Mouse (Mus musculus) midbrain, embryonic 13.5 days (tissue): ENCODE results near the gene Kif22. TPM values are rescaled to one million over a fixed set of nuclear protein-coding genes. Genes with fewer than 3 reads are reported as not detected.

Source experiments
- ATAC-seq: fragments of 200-750 bp; cut with Nextera tagmentation; 2 replicates; pipeline ENCODE4 v1.8.0; 2017; ENCODE audit warnings: mild to moderate bottlenecking, moderate TSS enrichment, moderate library complexity
- H3K27ac ChIP-seq: fragments of 300-500 bp; sonication (generic); 2 replicates; pipeline ENCODE4 v1.5.1; 2015; ENCODE audit warnings: inconsistent platforms, mild to moderate bottlenecking, moderate library complexity
- H3K27me3 ChIP-seq: fragments of 300-500 bp; sonication (generic); 2 replicates; pipeline ENCODE4 v1.6.1; 2015; ENCODE audit warnings: mild to moderate bottlenecking, inconsistent platforms
- H3K36me3 ChIP-seq: fragments of 300-500 bp; sonication (generic); 2 replicates; pipeline ENCODE4 v1.6.1; 2015; ENCODE audit warnings: mild to moderate bottlenecking, inconsistent platforms
- H3K4me1 ChIP-seq: fragments of 300-500 bp; sonication (generic); replicated peaks from 2 replicates; pipeline ENCODE4 v1.6.1; 2015; ENCODE audit warnings: inconsistent platforms
- H3K4me2 ChIP-seq: fragments of 300-500 bp; sonication (generic); replicated peaks from 2 replicates; pipeline ENCODE4 v1.6.1; 2015; ENCODE audit warnings: moderate library complexity, mild to moderate bottlenecking, inconsistent platforms
- H3K4me3 ChIP-seq: fragments of 300-500 bp; sonication (generic); replicated peaks from 2 replicates; pipeline ENCODE4 v1.5.1; 2015; ENCODE audit warnings: mild to moderate bottlenecking, inconsistent platforms
- H3K9ac ChIP-seq: fragments of 300-500 bp; sonication (generic); replicated peaks from 2 replicates; pipeline ENCODE4 v1.6.1; 2015; ENCODE audit warnings: mild to moderate bottlenecking, inconsistent platforms
- H3K9me3 ChIP-seq: fragments of 300-500 bp; sonication (generic); 2 replicates; pipeline ENCODE4 v1.6.1; 2016; ENCODE audit warnings: mild to moderate bottlenecking, inconsistent platforms
- WGBS: fragments of 180-500 bp; shearing (Covaris S2); methylation state at CpG from one replicate; pipeline ENCODE4 v1.1.7; 2015; 5-methylcytosine and 5-hydroxymethylcytosine counted together
- polyA plus RNA-seq: library from polyadenylated mRNA; unstranded; fragments of >200 nt; fragmentation: Nextera tagmentation; extraction: Ambion mirVana; gene quantifications from 2 replicates; pipeline ENCODE4 v1.2.1, GENCODE M21; 2015

The Kif22 gene
- polyA plus RNA-seq, 1 experiment from 2014 or later: 57.5 TPM

DNA sequence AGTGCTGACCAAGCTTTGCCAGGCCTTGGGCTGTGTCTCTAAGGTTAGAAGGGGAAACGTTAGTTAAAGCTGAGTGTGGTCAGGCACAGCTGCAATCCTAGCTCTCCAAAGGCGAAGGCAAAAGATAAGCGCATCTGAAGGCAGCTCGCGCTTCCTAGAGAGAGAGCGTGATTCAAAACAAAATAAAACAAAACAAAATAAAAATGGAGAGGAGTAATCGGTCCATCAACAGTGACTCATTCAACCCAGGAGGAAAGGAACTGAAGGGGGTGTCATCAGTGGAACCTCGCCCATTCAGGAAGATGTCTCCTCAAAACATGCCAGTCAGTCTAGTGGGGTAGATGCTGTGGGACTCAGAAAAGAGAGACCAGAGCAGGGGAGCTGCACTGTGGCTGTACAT lies 40.0 kb upstream of the Kif22 start:
- Histone ChIP-seq H3K4me2 (no peak overlapping the region), H3K4me3 (no peak overlapping the region), H3K9me3 (no peaks in the 10 kb centered on the region), H3K27me3 (no peaks in the 10 kb centered on the region), H3K36me3 (no peaks in the 10 kb centered on the region), H3K4me1 (no peaks in the 10 kb centered on the region), H3K27ac (no peak overlapping the region), H3K9ac (no peak overlapping the region)
- WGBS: 81% methylated on average over 8 of the region's 8 CpGs
- ATAC-seq: no peak

DNA sequence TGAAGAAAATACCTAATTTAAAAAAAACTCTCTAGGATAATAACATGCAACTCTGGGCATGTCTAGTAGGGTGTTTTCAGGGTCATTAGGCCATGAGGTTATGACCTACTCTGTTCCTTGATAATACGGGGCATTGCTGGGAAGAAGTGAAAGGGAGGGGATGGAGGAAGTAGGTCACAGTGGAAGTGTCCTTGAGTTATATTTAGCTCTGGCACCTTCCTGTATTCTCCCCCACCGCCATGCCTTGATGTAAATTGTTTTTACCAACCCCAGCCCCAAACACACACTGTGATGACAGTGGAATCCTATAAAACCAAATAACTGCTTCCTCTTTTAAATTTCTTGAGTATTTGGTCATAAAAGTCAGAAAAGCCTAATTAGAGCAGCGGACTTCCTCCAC lies 37.8 kb upstream of the Kif22 start:
- ATAC-seq: no peak
- Histone ChIP-seq H3K4me1 (no peaks in the 10 kb centered on the region), H3K9me3 (no peaks in the 10 kb centered on the region), H3K36me3 (no peaks in the 10 kb centered on the region), H3K4me2 (no peak overlapping the region), H3K9ac (no peak overlapping the region), H3K4me3 (no peak overlapping the region), H3K27me3 (no peaks in the 10 kb centered on the region), H3K27ac (no peak overlapping the region)
- 83% methylated on average over 3 of the region's 3 CpGs for WGBS

DNA sequence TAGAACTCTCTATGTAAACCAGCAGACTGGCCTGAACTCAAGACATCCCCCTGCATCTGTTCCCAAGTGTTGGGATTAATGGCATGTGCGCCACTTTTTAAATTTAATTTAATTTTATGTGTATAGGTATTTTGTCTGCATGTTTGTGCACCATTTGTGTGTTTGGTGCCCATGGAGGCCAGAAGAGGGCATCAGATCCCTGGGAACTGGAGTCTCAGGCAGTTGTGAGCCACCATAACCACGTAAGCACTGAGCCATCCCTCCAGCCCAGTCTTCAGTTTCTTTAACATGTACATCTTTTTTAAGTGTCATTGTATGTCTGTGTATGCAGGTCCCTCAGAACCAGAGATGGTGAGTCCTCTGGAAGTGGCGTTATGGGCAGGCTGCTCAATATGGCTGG lies 35.4 kb upstream of the Kif22 start:
- H3K4me2 ChIP-seq: no peak overlapping the region
- H3K36me3 ChIP-seq: no peaks in the 10 kb centered on the region
- no peak overlapping the region for H3K27ac ChIP-seq
- no peak overlapping the region for H3K4me3 ChIP-seq
- ATAC-seq: no peak
- H3K9ac ChIP-seq: no peak overlapping the region
- no peaks in the 10 kb centered on the region for H3K4me1 ChIP-seq
- WGBS: 81% methylated on average over 3 of the region's 3 CpGs
- H3K27me3 ChIP-seq: no peaks in the 10 kb centered on the region
- no peaks in the 10 kb centered on the region for H3K9me3 ChIP-seq

DNA sequence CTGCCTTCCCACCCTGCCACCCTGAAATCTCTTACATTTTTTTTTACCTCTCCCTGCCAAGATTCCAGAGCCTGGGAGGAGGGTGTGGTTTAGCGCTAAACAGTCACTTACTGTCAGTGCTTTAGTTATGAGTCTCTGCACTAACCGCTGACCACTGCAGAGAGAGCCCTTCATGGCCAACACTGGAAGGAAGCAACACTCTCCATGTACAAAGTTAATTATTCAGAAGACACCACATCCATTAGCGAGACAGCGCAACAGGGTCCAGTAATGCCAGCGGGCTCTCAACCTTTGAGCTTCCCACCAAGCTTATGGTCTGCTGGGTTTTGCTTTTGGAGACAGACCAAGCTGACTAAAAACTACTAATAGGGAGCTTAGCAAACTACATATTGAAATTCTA lies 33.9 kb upstream of the Kif22 start:
- no peak overlapping the region for H3K4me3 ChIP-seq

DNA sequence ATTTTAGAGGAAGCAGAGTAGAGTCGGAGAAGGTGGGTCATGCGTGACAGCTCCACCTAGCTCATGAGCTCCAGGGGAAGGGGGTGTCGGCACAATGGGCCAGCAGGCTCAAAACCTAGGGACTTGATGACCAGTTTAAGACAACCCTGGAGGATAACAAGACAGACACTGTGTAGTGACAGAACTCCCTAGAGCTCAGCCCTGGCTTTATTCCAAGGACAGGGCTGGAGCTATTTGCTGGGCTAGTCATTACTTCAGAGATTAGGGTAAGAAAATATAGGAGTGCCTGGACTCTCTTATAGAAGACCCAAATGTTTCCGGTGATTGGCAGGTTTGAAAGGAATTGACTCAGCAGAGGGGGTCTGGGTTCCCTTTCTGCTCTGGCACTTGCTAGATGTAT lies 30.9 kb upstream of the Kif22 start:
- ATAC-seq: no peak
- Histone ChIP-seq H3K4me1 (no peaks in the 10 kb centered on the region), H3K27ac (no peak overlapping the region), H3K9me3 (no peaks in the 10 kb centered on the region), H3K27me3 (no peaks in the 10 kb centered on the region), H3K4me3 (no peak overlapping the region), H3K36me3 (no peaks in the 10 kb centered on the region), H3K4me2 (no peak overlapping the region), H3K9ac (no peak overlapping the region)
- 82% methylated on average over 4 of the region's 4 CpGs for WGBS

More for the DNA sequence above, 33.9 kb upstream of the Kif22 start:
- Histone ChIP-seq H3K4me2 (no peak overlapping the region), H3K9ac (no peak overlapping the region), H3K27me3 (no peaks in the 10 kb centered on the region), H3K4me1 (no peaks in the 10 kb centered on the region), H3K9me3 (no peaks in the 10 kb centered on the region), H3K36me3 (no peaks in the 10 kb centered on the region), H3K27ac (no peak overlapping the region)
- ATAC-seq: no peak
- 96% methylated on average over 5 of the region's 5 CpGs for WGBS

DNA sequence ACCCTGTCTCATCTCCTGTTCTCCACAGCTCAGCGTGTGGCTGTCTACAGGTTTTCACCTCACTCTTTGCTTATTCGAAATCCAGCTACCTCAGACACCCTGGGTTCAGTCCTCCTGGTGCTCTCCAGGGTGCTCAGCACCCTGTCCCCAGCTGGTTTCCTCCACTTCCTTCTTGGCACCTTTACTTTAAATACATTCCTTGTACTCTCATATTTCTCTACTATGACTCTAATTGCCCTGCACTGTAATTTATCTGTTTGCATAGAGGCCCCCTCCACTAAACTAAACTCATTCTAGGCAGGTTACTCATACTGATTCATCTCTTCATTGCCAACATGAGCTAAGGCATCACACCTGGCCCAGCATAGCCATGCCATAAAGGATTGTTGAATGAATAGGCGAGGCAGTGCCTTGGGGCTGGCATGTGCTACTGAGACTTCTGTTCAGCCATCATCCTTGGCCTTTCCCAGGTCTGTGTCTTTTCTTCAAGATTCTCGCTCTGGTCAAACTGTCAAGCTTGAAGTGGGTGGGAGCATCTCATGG lies 28.7 kb upstream of the Kif22 start:
- no peaks in the 10 kb centered on the region for H3K4me1 ChIP-seq
- H3K9me3 ChIP-seq: no peaks in the 10 kb centered on the region
- no peaks in the 10 kb centered on the region for H3K36me3 ChIP-seq
- H3K4me3 ChIP-seq: no peak overlapping the region
- WGBS: 76% methylated on average over 4 of the region's 4 CpGs
- no peak overlapping the region for H3K4me2 ChIP-seq
- H3K27ac ChIP-seq: no peak overlapping the region
- H3K9ac ChIP-seq: no peak overlapping the region
- no peak for ATAC-seq
- no peaks in the 10 kb centered on the region for H3K27me3 ChIP-seq

DNA sequence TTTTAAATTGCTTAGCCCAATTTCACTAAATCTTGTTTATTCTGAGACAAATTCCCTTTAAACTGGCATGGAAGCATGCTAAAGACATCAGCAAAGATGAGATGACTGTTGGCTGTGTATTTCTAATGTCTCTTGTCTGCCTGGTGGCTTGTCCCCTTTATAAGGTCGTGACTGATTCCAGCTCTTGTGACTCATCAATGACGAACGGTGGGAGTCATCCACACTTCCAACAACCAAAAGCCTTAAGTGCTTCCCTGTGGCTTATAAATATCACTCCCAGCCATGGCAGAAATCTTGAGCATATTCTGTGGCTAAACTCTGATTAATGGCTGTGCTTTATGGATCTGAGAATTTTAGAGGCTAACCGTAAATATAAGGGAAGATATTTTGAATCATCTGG lies 24.0 kb upstream of the Kif22 start:
- Histone ChIP-seq H3K27me3 (no peaks in the 10 kb centered on the region), H3K36me3 (no peaks in the 10 kb centered on the region), H3K4me1 (no peaks in the 10 kb centered on the region), H3K4me3 (no peak overlapping the region), H3K9me3 (no peaks in the 10 kb centered on the region), H3K9ac (no peak overlapping the region), H3K4me2 (no peak overlapping the region), H3K27ac (no peak overlapping the region)
- 91% methylated on average over 4 of the region's 4 CpGs for WGBS
- no peak for ATAC-seq

DNA sequence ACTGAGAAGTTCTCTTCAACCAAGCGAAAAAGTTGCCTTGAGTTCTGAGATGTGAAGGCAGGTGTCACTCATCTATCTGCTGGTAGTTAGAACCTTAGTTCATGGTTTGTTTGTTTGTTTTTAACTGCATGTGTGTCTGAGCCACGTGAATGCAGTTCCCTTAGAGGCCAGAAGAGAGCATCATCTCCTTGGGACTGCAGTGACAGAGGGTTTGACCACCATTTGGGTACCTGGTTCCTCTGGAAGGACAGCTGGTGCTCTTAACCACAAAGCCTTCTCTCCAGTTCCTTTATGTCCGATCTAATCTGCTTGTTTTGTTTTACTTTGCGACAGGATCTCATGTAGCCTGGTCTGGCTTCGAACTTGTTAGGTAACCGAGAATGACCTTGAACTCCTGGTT lies 23.3 kb upstream of the Kif22 start:
- Histone ChIP-seq H3K27ac (no peak overlapping the region), H3K36me3 (no peaks in the 10 kb centered on the region), H3K27me3 (no peaks in the 10 kb centered on the region), H3K4me2 (no peak overlapping the region), H3K4me1 (no peaks in the 10 kb centered on the region), H3K9ac (no peak overlapping the region), H3K9me3 (no peaks in the 10 kb centered on the region), H3K4me3 (no peak overlapping the region)
- ATAC-seq: no peak
- 90% methylated on average over 6 of the region's 6 CpGs for WGBS

DNA sequence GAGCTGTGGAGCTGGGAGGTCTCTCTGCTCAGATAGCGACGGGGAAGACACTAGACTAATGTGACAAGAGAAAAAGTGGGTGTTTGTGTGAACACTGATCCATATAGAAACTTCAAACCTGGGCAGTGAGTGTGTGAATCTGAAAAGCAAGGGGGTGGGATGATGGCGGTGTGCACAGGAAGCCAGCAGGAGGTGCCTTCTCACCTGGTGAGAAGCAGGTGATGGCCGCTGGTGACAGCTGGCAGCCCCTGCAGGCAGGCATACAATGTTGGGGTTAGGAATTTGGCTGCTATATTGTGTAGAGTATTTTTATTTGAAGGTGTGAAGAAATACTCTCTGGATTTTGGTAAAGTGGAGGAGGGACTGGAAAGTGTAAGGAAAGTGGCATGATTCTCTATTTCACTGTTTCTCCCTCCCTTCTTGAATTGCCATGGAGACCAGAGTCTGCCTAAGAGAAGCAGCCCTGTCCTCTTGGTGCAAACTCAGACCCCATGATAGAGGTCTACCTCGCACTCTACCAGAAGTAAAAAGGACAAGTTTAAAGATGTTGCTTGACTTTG lies 12.8 kb upstream of the Kif22 start:
- WGBS: 78% methylated on average over 5 of the region's 5 CpGs
- no peak overlapping the region for H3K9ac ChIP-seq
- H3K4me2 ChIP-seq: no peak overlapping the region
- H3K4me3 ChIP-seq: no peak overlapping the region
- H3K9me3 ChIP-seq: no peaks in the 10 kb centered on the region
- 0 out of 2 replicates have a peak, but pooled peaks cover 4% of the 10 kb centered on the region for H3K27me3 ChIP-seq
- no peaks in the 10 kb centered on the region for H3K36me3 ChIP-seq
- no peaks in the 10 kb centered on the region for H3K4me1 ChIP-seq
- H3K27ac ChIP-seq: no peak overlapping the region
- ATAC-seq: no peak

DNA sequence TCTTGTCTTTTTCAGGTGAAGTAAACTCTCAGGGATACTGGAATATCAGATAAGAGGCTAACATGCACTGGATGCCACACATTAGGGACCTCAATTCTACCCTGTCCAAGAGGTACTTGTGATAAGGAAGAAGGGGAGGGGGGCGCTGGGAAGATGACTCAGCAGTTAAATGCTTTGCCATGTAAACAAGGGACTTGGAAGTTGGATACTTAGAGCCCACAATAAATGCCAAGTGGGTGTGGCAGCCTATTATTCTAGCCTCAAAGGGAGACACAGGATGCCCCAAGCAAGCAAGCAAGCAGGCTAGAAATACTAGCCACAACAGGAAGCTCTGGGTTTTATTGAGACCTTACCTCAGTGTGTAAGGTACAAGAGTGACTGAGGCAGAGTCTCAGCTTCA lies 11.0 kb downstream of the Kif22 start:
- Histone ChIP-seq H3K4me3 (no peak overlapping the region), H3K27me3 (no peaks in the 10 kb centered on the region), H3K36me3 (peaks cover 35% of the 10 kb centered on the region), H3K4me1 (peaks cover 13% of the 10 kb centered on the region), H3K27ac (0 out of 2 replicates have a peak overlapping the region, but pooled peaks have one; percentile 4), H3K9me3 (no peaks in the 10 kb centered on the region), H3K4me2 (no peak overlapping the region), H3K9ac (no peak overlapping the region)
- WGBS: 92% methylated on average over 1 of the region's 1 CpGs
- no peak for ATAC-seq

DNA sequence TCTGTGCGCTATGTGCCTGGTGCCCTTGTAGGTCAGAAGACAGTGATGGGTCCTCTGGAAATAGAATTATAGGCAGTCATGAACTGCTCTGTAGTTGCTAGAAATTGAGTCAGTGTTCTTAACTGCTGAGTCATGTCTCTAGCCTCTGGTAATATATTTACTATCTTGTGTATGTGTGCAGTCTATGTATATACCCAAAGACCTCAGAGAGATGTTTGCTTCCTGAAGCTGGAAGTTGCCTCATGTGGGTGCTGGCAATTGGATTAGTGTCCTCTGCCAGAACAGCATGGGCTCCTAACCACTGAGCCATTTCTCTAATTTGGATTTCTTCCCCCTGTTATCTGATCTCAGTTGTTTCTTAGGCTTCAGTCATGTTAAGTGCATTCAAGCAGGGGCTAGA lies 12.1 kb downstream of the Kif22 start:
- H3K9ac ChIP-seq: no peak overlapping the region
- H3K27ac ChIP-seq: no peak overlapping the region
- no peak overlapping the region for H3K4me2 ChIP-seq
- H3K27me3 ChIP-seq: no peaks in the 10 kb centered on the region
- no peaks in the 10 kb centered on the region for H3K9me3 ChIP-seq
- WGBS: 100% methylated on average over 1 of the region's 1 CpGs
- H3K4me1 ChIP-seq: peaks cover 13% of the 10 kb centered on the region
- H3K4me3 ChIP-seq: no peak overlapping the region
- peaks cover 29% of the 10 kb centered on the region for H3K36me3 ChIP-seq
- no peak for ATAC-seq

DNA sequence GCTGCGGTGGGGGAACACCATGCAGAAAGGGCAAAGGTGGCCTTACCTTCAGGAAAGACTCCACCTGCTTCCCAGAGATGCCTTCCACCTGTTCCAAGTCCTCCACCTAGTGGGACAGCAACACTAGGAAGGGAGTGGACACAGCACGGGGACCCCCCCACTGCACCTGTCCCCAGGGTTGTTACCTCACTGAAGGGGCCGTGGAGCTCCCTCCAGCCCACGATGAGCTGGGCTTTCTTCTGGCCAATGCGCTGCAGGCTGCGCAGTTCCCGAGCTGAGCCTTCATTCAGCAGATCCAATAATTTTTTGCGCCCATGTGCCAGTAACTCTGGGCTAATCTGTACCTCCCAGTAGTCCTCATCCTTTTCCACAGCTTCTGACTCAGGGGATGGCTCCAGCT lies 14.4 kb downstream of the Kif22 start:
- Histone ChIP-seq H3K36me3 (peaks cover 33% of the 10 kb centered on the region), H3K9ac (peak overlapping the region; percentile 72), H3K27me3 (no peaks in the 10 kb centered on the region), H3K9me3 (no peaks in the 10 kb centered on the region), H3K4me2 (peak overlapping the region; percentile 78), H3K27ac (peak overlapping the region; percentile 100), H3K4me3 (peak overlapping the region; percentile 96), H3K4me1 (peaks cover 36% of the 10 kb centered on the region)
- 64% methylated on average over 8 of the region's 8 CpGs for WGBS
- ATAC-seq: peak; percentile 9; the same call in 1 of the 2 replicates
